Mouse (Mus musculus): ENCODE measurements around the gene Coasy.
A peak's percentile ranks its signal among the peaks of the same experiment; 100 is the strongest.

The Coasy gene

GRCm38 (mm10) chr11:101080421-101080820 lies 1.9 kb upstream of the Coasy start:
- Histone ChIP-seq H3K9me3 (ENCODE audit: low read length) (no peaks in the 10 kb centered on the region), H3K27me3 (ENCODE audit: insufficient read depth, low read length) (peaks cover 64% of the 10 kb centered on the region), H3K4me1 (replicated peaks; ENCODE audit: low read depth, low read length) (peaks cover 73% of the 10 kb centered on the region), H3K4me3 (replicated peaks; ENCODE audit: low read length) (peak overlapping the region; percentile 70; the same call in 1 of the 2 replicates), H3K36me3 (ENCODE audit: insufficient read depth, low read length) (peaks cover 17% of the 10 kb centered on the region)
- no peak for TF ChIP-seq CTCF (conservative IDR thresholded peaks at IDR 0.05; ENCODE audit: low read length)

- H3K36me3 ChIP-seq (ENCODE audit: insufficient read depth, low read length): peaks cover 27% of the 10 kb centered on the region
Observed at GRCm38 (mm10) chr11:101081659-101082058, 706 bp upstream of the Coasy start.

GRCm38 (mm10) chr11:101083083-101083697 lies 825 bp downstream of the Coasy start:
- peaks cover 30% of the 10 kb centered on the region for H3K36me3 ChIP-seq (ENCODE audit: insufficient read depth, low read length)
- no peak for TF ChIP-seq NANOG (IDR thresholded peaks at IDR 0.05; ENCODE audit: borderline replicate concordance, low read length)
- TF ChIP-seq POU5F1 (IDR thresholded peaks at IDR 0.05; ENCODE audit: borderline replicate concordance, low read length): no peak
- no peak for TF ChIP-seq CTCF (conservative IDR thresholded peaks at IDR 0.05; ENCODE audit: low read length)
- no peaks in the 10 kb centered on the region for H3K9me3 ChIP-seq (ENCODE audit: low read length)
- H3K27me3 ChIP-seq (ENCODE audit: insufficient read depth, low read length): peaks cover 40% of the 10 kb centered on the region
- H3K4me3 ChIP-seq (replicated peaks; ENCODE audit: low read length): peak overlapping the region; percentile 94
- peaks cover 78% of the 10 kb centered on the region for H3K4me1 ChIP-seq (replicated peaks; ENCODE audit: low read depth, low read length)

More at GRCm38 (mm10) chr11:101081659-101082058, 706 bp upstream of the Coasy start:
- Histone ChIP-seq H3K27me3 (ENCODE audit: insufficient read depth, low read length) (peaks cover 54% of the 10 kb centered on the region), H3K4me1 (replicated peaks; ENCODE audit: low read depth, low read length) (peaks cover 77% of the 10 kb centered on the region), H3K4me3 (replicated peaks; ENCODE audit: low read length) (peak overlapping the region; percentile 94), H3K9me3 (ENCODE audit: low read length) (no peaks in the 10 kb centered on the region)
- no peak for TF ChIP-seq NANOG (IDR thresholded peaks at IDR 0.05; ENCODE audit: borderline replicate concordance, low read length)

GRCm38 (mm10) chr11:101084246-101084645 lies 1.9 kb downstream of the Coasy start:
- TF ChIP-seq POU5F1 (IDR thresholded peaks at IDR 0.05; ENCODE audit: borderline replicate concordance, low read length) (no peak), CTCF (conservative IDR thresholded peaks at IDR 0.05; ENCODE audit: low read length) (no peak), NANOG (IDR thresholded peaks at IDR 0.05; ENCODE audit: borderline replicate concordance, low read length) (no peak)
- H3K27me3 ChIP-seq (ENCODE audit: insufficient read depth, low read length): peaks cover 29% of the 10 kb centered on the region
- H3K4me3 ChIP-seq (replicated peaks; ENCODE audit: low read length): no peak overlapping the region
- H3K4me1 ChIP-seq (replicated peaks; ENCODE audit: low read depth, low read length): peaks cover 77% of the 10 kb centered on the region
- H3K36me3 ChIP-seq (ENCODE audit: insufficient read depth, low read length): peaks cover 41% of the 10 kb centered on the region
- H3K9me3 ChIP-seq (ENCODE audit: low read length): no peaks in the 10 kb centered on the region

- H3K4me3 ChIP-seq (replicated peaks; ENCODE audit: low read length): no peak overlapping the region
- H3K27me3 ChIP-seq (ENCODE audit: insufficient read depth, low read length): peaks cover 24% of the 10 kb centered on the region
- no peak for TF ChIP-seq CTCF (conservative IDR thresholded peaks at IDR 0.05; ENCODE audit: low read length)
- TF ChIP-seq NANOG (IDR thresholded peaks at IDR 0.05; ENCODE audit: borderline replicate concordance, low read length): no peak
- TF ChIP-seq POU5F1 (IDR thresholded peaks at IDR 0.05; ENCODE audit: borderline replicate concordance, low read length): no peak
- no peaks in the 10 kb centered on the region for H3K9me3 ChIP-seq (ENCODE audit: low read length)
- H3K4me1 ChIP-seq (replicated peaks; ENCODE audit: low read depth, low read length): peaks cover 71% of the 10 kb centered on the region
- peaks cover 46% of the 10 kb centered on the region for H3K36me3 ChIP-seq (ENCODE audit: insufficient read depth, low read length)
Observed at GRCm38 (mm10) chr11:101084811-101085210, 2.4 kb downstream of the Coasy start.

- H3K4me3 ChIP-seq (replicated peaks; ENCODE audit: low read length): peak overlapping the region; percentile 90
- peaks cover 14% of the 10 kb centered on the region for H3K27me3 ChIP-seq (ENCODE audit: insufficient read depth, low read length)
- TF ChIP-seq POU5F1 (IDR thresholded peaks at IDR 0.05; ENCODE audit: borderline replicate concordance, low read length) (no peak), NANOG (IDR thresholded peaks at IDR 0.05; ENCODE audit: borderline replicate concordance, low read length) (no peak), CTCF (conservative IDR thresholded peaks at IDR 0.05; ENCODE audit: low read length) (no peak)
- H3K4me1 ChIP-seq (replicated peaks; ENCODE audit: low read depth, low read length): peaks cover 66% of the 10 kb centered on the region
- H3K9me3 ChIP-seq (ENCODE audit: low read length): no peaks in the 10 kb centered on the region
- H3K36me3 ChIP-seq (ENCODE audit: insufficient read depth, low read length): peaks cover 56% of the 10 kb centered on the region
Observed at GRCm38 (mm10) chr11:101085617-101086322, 3.4 kb downstream of the Coasy start.

GRCm38 (mm10) chr11:101086323-101086674 lies 3.9 kb downstream of the Coasy start:
- Histone ChIP-seq H3K4me1 (replicated peaks; ENCODE audit: low read depth, low read length) (peaks cover 66% of the 10 kb centered on the region), H3K36me3 (ENCODE audit: insufficient read depth, low read length) (peaks cover 61% of the 10 kb centered on the region), H3K4me3 (replicated peaks; ENCODE audit: low read length) (peak overlapping the region; percentile 90), H3K9me3 (ENCODE audit: low read length) (no peaks in the 10 kb centered on the region), H3K27me3 (ENCODE audit: insufficient read depth, low read length) (peaks cover 9% of the 10 kb centered on the region)
- TF ChIP-seq CTCF (conservative IDR thresholded peaks at IDR 0.05; ENCODE audit: low read length) (no peak), NANOG (IDR thresholded peaks at IDR 0.05; ENCODE audit: borderline replicate concordance, low read length) (no peak), POU5F1 (IDR thresholded peaks at IDR 0.05; ENCODE audit: borderline replicate concordance, low read length) (no peak)

- Histone ChIP-seq H3K36me3 (ENCODE audit: insufficient read depth, low read length) (peaks cover 69% of the 10 kb centered on the region), H3K4me1 (replicated peaks; ENCODE audit: low read depth, low read length) (peaks cover 60% of the 10 kb centered on the region), H3K4me3 (replicated peaks; ENCODE audit: low read length) (peak within 1 kb of the TSS; percentile 90), H3K9me3 (ENCODE audit: low read length) (no peaks in the 10 kb centered on the region), H3K27me3 (ENCODE audit: insufficient read depth, low read length) (peaks cover 2% of the 10 kb centered on the region)
- TF ChIP-seq NANOG (IDR thresholded peaks at IDR 0.05; ENCODE audit: borderline replicate concordance, low read length) (peak; percentile 42; the same call in 1 of the 2 replicates), CTCF (conservative IDR thresholded peaks at IDR 0.05; ENCODE audit: low read length) (no peak), POU5F1 (IDR thresholded peaks at IDR 0.05; ENCODE audit: borderline replicate concordance, low read length) (no peak)
Observed at GRCm38 (mm10) chr11:101086756-101087681, 4.7 kb downstream of the Coasy start, which contains the start of gene Mlx. Gene Mlx, plus strand, starts transcription at chr11:101087277.
